Mouse (Mus musculus): ENCODE measurements at regions not wholly inside any gene's neighbourhood (a gene's known extent, or its start where the extent isn't known, plus 50 kb on each side); places are given as distances from the start of the nearest gene placed in this dataset.

DNA sequence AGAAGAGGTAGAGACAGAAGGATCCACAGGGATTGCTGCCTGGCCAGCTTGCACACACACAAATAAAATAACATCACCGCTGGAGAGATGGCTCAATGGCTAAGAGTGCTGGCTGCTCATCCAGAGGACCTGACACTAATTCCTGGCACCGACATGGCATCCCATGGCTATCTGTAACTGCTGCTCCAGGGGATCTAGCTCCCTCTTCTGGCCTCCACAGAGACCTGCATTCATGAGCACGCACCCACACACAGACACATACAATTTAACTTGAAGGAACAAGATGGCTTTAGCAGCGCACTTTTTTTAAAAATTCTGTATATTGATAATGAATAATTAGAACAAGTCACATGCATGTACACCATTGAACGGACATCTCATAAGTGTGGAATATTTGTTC lies 110.1 kb upstream of the Tbx3 start:
- H3K4me3 ChIP-seq = no peak overlapping the region
- no peak overlapping the region for H3K4me2 ChIP-seq (ENCODE audit: low read depth)
- H3K79me2 ChIP-seq (ENCODE audit: control insufficient read depth, insufficient read depth) = no peaks in the 10 kb centered on the region
- no peaks in the 10 kb centered on the region for H3K27me3 ChIP-seq (ENCODE audit: control insufficient read depth, insufficient read depth, insufficient read length)
- no peak overlapping the region for H3ac ChIP-seq (ENCODE audit: control insufficient read depth, insufficient read length)
- TF ChIP-seq MYOG (IDR thresholded peaks at IDR 0.05; ENCODE audit: control insufficient read depth in 1 of 3, insufficient read depth in 1 of 3, insufficient read length in 2 of 3, low read depth in 2 of 3) (no peak), REST (IDR thresholded peaks at IDR 0.05; ENCODE audit: insufficient read depth, insufficient read length) (no peak), POLR2AphosphoS2 (IDR thresholded peaks at IDR 0.05; ENCODE audit: insufficient read length, low read depth) (no peak), MAX (IDR thresholded peaks at IDR 0.05; ENCODE audit: low read depth) (no peak), SRF (IDR thresholded peaks at IDR 0.05; ENCODE audit: control insufficient read depth, insufficient read length, low read depth) (no peak), USF1 (IDR thresholded peaks at IDR 0.05; ENCODE audit: low read depth) (no peak), TCF3 (IDR thresholded peaks at IDR 0.05; ENCODE audit: insufficient read length, low read depth) (no peak), TCF12 (IDR thresholded peaks at IDR 0.05; ENCODE audit: insufficient read depth, poor library complexity, severe bottlenecking) (no peak), E2F4 (IDR thresholded peaks at IDR 0.05; ENCODE audit: insufficient read depth) (no peak), POLR2A (IDR thresholded peaks at IDR 0.05; ENCODE audit: insufficient read length, low read depth) (no peak), MYOD1 (IDR thresholded peaks at IDR 0.05; ENCODE audit: control insufficient read depth in 1 of 3, insufficient read length in 2 of 3, low read depth in 2 of 3) (no peak), CEBPB (IDR thresholded peaks at IDR 0.05; ENCODE audit: insufficient read depth, poor library complexity, severe bottlenecking) (no peak)
- H3K36me3 ChIP-seq (ENCODE audit: control insufficient read depth, insufficient read depth) = no peaks in the 10 kb centered on the region

DNA sequence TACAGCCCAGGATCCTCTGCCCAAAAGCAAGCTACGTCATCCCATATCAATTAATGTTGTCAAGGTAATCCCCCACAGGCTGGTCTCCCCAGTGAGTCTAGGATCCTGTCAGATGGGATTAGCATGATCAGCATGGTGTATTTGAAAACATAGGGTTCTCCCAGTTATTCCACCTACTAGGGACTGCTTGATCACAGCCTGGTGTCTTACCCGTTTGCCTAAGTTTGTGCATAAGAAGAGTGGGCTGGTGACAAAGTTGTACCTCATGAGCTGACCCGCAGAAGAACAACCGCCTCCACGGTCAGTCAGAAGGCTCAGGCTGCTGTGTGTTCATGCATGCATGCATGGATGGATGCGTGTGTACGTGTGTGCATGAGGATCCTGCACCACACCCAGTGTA lies 108.9 kb upstream of the Tbx3 start:
- Histone ChIP-seq H3K4me2 (ENCODE audit: low read depth) (no peak overlapping the region), H3K79me2 (ENCODE audit: control insufficient read depth, insufficient read depth) (no peaks in the 10 kb centered on the region), H3ac (ENCODE audit: control insufficient read depth, insufficient read length) (no peak overlapping the region), H3K4me3 (no peak overlapping the region), H3K27me3 (ENCODE audit: control insufficient read depth, insufficient read depth, insufficient read length) (no peaks in the 10 kb centered on the region), H3K36me3 (ENCODE audit: control insufficient read depth, insufficient read depth) (no peaks in the 10 kb centered on the region)
- no peak for TF ChIP-seq POLR2AphosphoS2 (IDR thresholded peaks at IDR 0.05; ENCODE audit: insufficient read length, low read depth)

DNA sequence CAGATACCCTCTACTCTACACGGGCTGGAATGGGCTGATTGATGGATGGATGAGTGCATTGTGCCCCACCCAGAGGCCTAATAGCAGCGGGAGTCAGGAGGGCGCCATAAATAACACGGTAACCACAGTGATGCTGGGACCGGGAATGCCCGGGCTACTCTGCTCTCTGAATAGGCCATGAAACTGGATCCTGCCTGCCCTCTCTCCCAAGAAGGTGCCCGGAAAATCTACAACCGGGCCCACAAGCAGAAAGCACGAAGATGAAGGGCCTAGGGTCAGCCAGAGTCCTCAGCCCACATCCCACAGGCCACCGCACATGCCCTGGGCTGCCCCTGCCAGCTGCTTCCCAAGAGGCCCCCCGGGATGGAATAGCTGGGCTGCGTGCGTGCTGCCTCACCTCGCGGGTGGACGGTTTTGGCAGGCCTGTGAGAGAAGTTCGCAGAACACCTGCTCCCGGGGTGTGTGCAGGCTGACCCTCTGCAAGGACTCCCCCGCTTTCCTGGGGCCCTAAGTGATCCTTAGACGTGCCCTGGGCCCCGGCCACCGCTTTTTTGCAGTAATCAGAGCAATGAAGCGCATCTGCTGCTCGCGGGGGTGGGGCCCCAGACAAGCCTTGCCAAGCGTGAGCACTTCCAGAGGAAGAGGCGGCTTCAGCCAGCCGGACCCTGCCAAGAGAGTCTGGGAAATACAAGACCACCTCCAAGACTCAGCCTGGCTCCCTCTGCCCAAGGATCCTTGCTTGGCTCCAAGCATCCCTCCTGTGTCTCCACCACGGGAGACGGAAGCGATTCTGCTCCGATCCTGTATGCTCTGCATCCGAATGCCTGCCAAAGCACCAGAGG lies 106.7 kb upstream of the Tbx3 start:
- no peaks in the 10 kb centered on the region for H3K79me2 ChIP-seq (ENCODE audit: control insufficient read depth, insufficient read depth)
- no peak overlapping the region for H3ac ChIP-seq (ENCODE audit: control insufficient read depth, insufficient read length)
- H3K36me3 ChIP-seq (ENCODE audit: control insufficient read depth, insufficient read depth) = no peaks in the 10 kb centered on the region
- TF ChIP-seq SRF (IDR thresholded peaks at IDR 0.05; ENCODE audit: control insufficient read depth, insufficient read length, low read depth) (no peak), MYOD1 (IDR thresholded peaks at IDR 0.05; ENCODE audit: control insufficient read depth in 1 of 3, insufficient read length in 2 of 3, low read depth in 2 of 3) (peak in 2 of 3 experiments; percentile 52 to 83), USF1 (IDR thresholded peaks at IDR 0.05; ENCODE audit: low read depth) (no peak), E2F4 (IDR thresholded peaks at IDR 0.05; ENCODE audit: insufficient read depth) (no peak), CEBPB (IDR thresholded peaks at IDR 0.05; ENCODE audit: insufficient read depth, poor library complexity, severe bottlenecking) (no peak), TCF3 (IDR thresholded peaks at IDR 0.05; ENCODE audit: insufficient read length, low read depth) (no peak), POLR2AphosphoS2 (IDR thresholded peaks at IDR 0.05; ENCODE audit: insufficient read length, low read depth) (no peak), REST (IDR thresholded peaks at IDR 0.05; ENCODE audit: insufficient read depth, insufficient read length) (no peak), MAX (IDR thresholded peaks at IDR 0.05; ENCODE audit: low read depth) (no peak), MYOG (IDR thresholded peaks at IDR 0.05; ENCODE audit: control insufficient read depth in 1 of 3, insufficient read depth in 1 of 3, insufficient read length in 2 of 3, low read depth in 2 of 3) (peak; percentile 6 to 75 (median 27))
- no peaks in the 10 kb centered on the region for H3K27me3 ChIP-seq (ENCODE audit: control insufficient read depth, insufficient read depth, insufficient read length)
- H3K4me2 ChIP-seq (ENCODE audit: low read depth) = no peak overlapping the region
- no peak overlapping the region for H3K4me3 ChIP-seq

DNA sequence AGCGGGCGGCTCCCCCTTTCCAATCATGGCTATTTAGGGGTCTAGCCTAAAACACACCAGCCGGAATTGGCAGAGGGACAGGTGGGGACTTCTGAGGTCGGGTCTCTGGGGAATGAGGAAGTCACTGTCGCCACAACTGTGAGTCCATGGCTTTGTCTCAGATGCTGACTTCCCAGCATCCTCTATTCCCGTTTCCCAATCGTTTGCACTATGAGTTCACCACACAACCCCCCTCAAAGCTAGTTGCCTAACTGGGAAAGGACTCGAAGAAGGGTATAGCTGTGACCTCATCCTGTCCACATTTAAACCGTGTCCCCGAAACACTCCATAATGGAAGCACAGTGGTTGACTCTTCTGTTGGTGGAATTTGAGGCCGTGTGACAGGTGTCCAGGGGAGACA lies 102.8 kb upstream of the Tbx3 start:
- H3K4me3 ChIP-seq = no peak overlapping the region
- no peaks in the 10 kb centered on the region for H3K36me3 ChIP-seq (ENCODE audit: control insufficient read depth, insufficient read depth)
- TF ChIP-seq MYOD1 (IDR thresholded peaks at IDR 0.05; ENCODE audit: control insufficient read depth in 1 of 3, insufficient read length in 2 of 3, low read depth in 2 of 3) (peak in 1 of 3 experiments; percentile 42), E2F4 (IDR thresholded peaks at IDR 0.05; ENCODE audit: insufficient read depth) (no peak)

DNA sequence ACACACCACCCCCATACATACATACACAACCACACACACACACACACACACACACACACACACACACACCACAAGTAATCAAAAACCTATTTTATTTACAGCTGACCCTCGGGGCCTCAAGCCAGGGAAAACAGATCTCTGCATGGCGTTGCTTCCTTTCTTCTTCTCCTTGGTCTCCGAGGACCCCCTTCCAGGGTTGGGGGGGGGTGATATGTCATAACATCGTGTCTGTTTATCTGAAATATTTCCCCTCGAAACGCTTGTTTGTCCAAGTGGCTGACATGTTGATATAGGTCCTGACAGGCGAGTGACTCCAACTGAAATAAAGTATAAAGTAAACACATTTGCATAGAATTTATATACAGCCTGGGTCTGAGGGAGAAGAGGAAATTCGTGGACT lies 100.4 kb upstream of the Tbx3 start:
- Histone ChIP-seq H3K4me3 (no peak overlapping the region), H3ac (ENCODE audit: control insufficient read depth, insufficient read length) (no peak overlapping the region), H3K79me2 (ENCODE audit: control insufficient read depth, insufficient read depth) (no peaks in the 10 kb centered on the region), H3K27me3 (ENCODE audit: control insufficient read depth, insufficient read depth, insufficient read length) (no peaks in the 10 kb centered on the region), H3K4me2 (ENCODE audit: low read depth) (no peak overlapping the region), H3K36me3 (ENCODE audit: control insufficient read depth, insufficient read depth) (no peaks in the 10 kb centered on the region)
- TF ChIP-seq MYOD1 (IDR thresholded peaks at IDR 0.05; ENCODE audit: control insufficient read depth in 1 of 3, insufficient read length in 2 of 3, low read depth in 2 of 3) = no peak

More for the DNA sequence above, 102.8 kb upstream of the Tbx3 start:
- no peak overlapping the region for H3K4me2 ChIP-seq (ENCODE audit: low read depth)
- no peak overlapping the region for H3ac ChIP-seq (ENCODE audit: control insufficient read depth, insufficient read length)
- no peaks in the 10 kb centered on the region for H3K27me3 ChIP-seq (ENCODE audit: control insufficient read depth, insufficient read depth, insufficient read length)
- no peaks in the 10 kb centered on the region for H3K79me2 ChIP-seq (ENCODE audit: control insufficient read depth, insufficient read depth)
